ENCODE assay signal across 20 mouse cellular contexts in genomic region chr17:86744943-86745342, GRCm38 (mm10). TPM values are rescaled to one million over a fixed set of nuclear protein-coding genes. Genes with fewer than 3 reads are reported as not detected.
A peak's percentile ranks its signal among the peaks of the same experiment; 100 is the strongest.
DNase-seq lines count a peak whose midpoint lies in the region; ATAC-seq and TF ChIP-seq lines count a peak whose summit lies in the region.
"Had no signal": no experiment of that assay in that cellular context is flagged by ENCODE, and none has a peak within 500 bp of the region (broad histone marks: within the 10 kb centered on the region; RNA-seq: fewer than 3 reads in every experiment).

No protein-coding gene starts in this region.

- no peak overlapping the region for H3K9ac ChIP-seq in forebrain, embryonic 16.5 days (replicated peaks; ENCODE audit: low read depth, low read length)
- H3K9ac ChIP-seq: forebrain, postnatal 0 days; hindbrain, embryonic 12.5 days; limb, embryonic 15.5 days had no signal

- H3K4me3 ChIP-seq in heart, embryonic 10.5 days = no peak overlapping the region
- H3K4me3 ChIP-seq in E14TG2a.4 (replicated peaks; ENCODE audit: low read length) = peak overlapping the region; percentile 23; the same call in 1 of the 2 replicates
- no peak overlapping the region for H3K4me3 ChIP-seq in forebrain, embryonic 16.5 days (replicated peaks; ENCODE audit: low read length)
- H3K4me3 ChIP-seq: forebrain, embryonic 10.5 days; hindbrain, embryonic 12.5 days; left cerebral cortex, adult 2 months; limb, embryonic 15.5 days had no signal

- 36% methylated on average over 6 of the region's 6 CpGs for WGBS in heart, embryonic 10.5 days
- WGBS in forebrain, embryonic 16.5 days = 27% methylated on average over 6 of the region's 6 CpGs

- no peaks in the 10 kb centered on the region for H3K36me3 ChIP-seq in heart, embryonic 10.5 days
- no peaks in the 10 kb centered on the region for H3K36me3 ChIP-seq in E14TG2a.4 (ENCODE audit: insufficient read depth, low read length)
- no peaks in the 10 kb centered on the region for H3K36me3 ChIP-seq in forebrain, embryonic 16.5 days (ENCODE audit: control insufficient read depth, insufficient read depth)
- H3K36me3 ChIP-seq: forebrain, embryonic 10.5 days; hindbrain, embryonic 12.5 days; limb, embryonic 15.5 days had no signal

- H3K4me2 ChIP-seq in forebrain, embryonic 16.5 days (ENCODE audit: low read length) = no peak overlapping the region
- H3K4me2 ChIP-seq: hindbrain, embryonic 12.5 days; limb, embryonic 15.5 days; midbrain, embryonic 11.5 days had no signal

- no peak for DNase-seq in heart, embryonic 10.5 days (ENCODE audit: low spot score)
- no peak for DNase-seq in heart, postnatal 10 days
- peak; percentile 17 for DNase-seq in kidney, postnatal 14 days
- no peak for DNase-seq in kidney, adult 18-20 months
- peak; percentile 63 for DNase-seq in ES-CJ7 (ENCODE audit: low read depth, low spot score)
- DNase-seq in spleen, adult 12 weeks (ENCODE audit: low spot score) = no peak
- DNase-seq: adrenal gland, adult 8-10 months; B cell, adult 2 months; cerebellum, adult 18-20 months; cerebellum, postnatal 14 days; forebrain, postnatal 0 days; thymus, postnatal 14 days had no signal

- H3K9me3 ChIP-seq in heart, embryonic 10.5 days = no peaks in the 10 kb centered on the region
- H3K9me3 ChIP-seq in E14TG2a.4 (ENCODE audit: low read length) = no peaks in the 10 kb centered on the region
- no peaks in the 10 kb centered on the region for H3K9me3 ChIP-seq in forebrain, embryonic 16.5 days (ENCODE audit: control insufficient read depth, low read length)
- H3K9me3 ChIP-seq: forebrain, embryonic 10.5 days; hindbrain, embryonic 12.5 days; limb, embryonic 15.5 days had no signal

- peaks cover 2% of the 10 kb centered on the region; the same call in 1 of the 2 replicates for H3K27me3 ChIP-seq in heart, embryonic 10.5 days (ENCODE audit: insufficient read depth, poor library complexity, severe bottlenecking)
- no peaks in the 10 kb centered on the region for H3K27me3 ChIP-seq in E14TG2a.4 (ENCODE audit: insufficient read depth, low read length)
- H3K27me3 ChIP-seq in forebrain, embryonic 16.5 days (replicated peaks; ENCODE audit: control insufficient read depth, insufficient read depth, low read length) = 0 out of 2 replicates have a peak, but pooled peaks cover 3% of the 10 kb centered on the region
- H3K27me3 ChIP-seq: CH12.LX; limb, embryonic 15.5 days had no signal

- ATAC-seq in forebrain, embryonic 16.5 days = no peak
- ATAC-seq: forebrain, postnatal 0 days had no signal

- H3K4me1 ChIP-seq in heart, embryonic 10.5 days = peaks cover 17% of the 10 kb centered on the region
- H3K4me1 ChIP-seq in E14TG2a.4 (replicated peaks; ENCODE audit: low read depth, low read length) = peaks cover 64% of the 10 kb centered on the region
- H3K4me1 ChIP-seq in forebrain, embryonic 16.5 days (replicated peaks; ENCODE audit: control insufficient read depth, insufficient read depth, low read length) = no peaks in the 10 kb centered on the region
- H3K4me1 ChIP-seq: hindbrain, embryonic 12.5 days; limb, embryonic 15.5 days had no signal

- no peak for TF ChIP-seq CTCF in E14TG2a.4 (conservative IDR thresholded peaks at IDR 0.05; ENCODE audit: low read length)

- peak overlapping the region; percentile 56 for H3K27ac ChIP-seq in heart, embryonic 10.5 days
- no peak overlapping the region for H3K27ac ChIP-seq in forebrain, embryonic 16.5 days (ENCODE audit: low read length)
- H3K27ac ChIP-seq: forebrain, embryonic 10.5 days; hindbrain, embryonic 12.5 days; left cerebral cortex, adult 2 months; limb, embryonic 15.5 days had no signal

- intact Hi-C loops in heart, postnatal 10 days (cut with DNase I) = no loop called here

RNA-seq across cellular contexts. Expression of gene Epas1, which starts 8.6 kb away (rescaled TPM):
- 5.8 and 6.0 TPM in 2 replicates for polyA plus RNA-seq in heart, embryonic 10.5 days (2016; fragmentation: Nextera tagmentation; extraction: Ambion mirVana)
- total RNA-seq in heart, postnatal 10 days (2021) = 100 to 1,000 TPM; 222 to 225 TPM
- 4.2 and 4.6 TPM in 2 replicates for polyA plus RNA-seq in forebrain, embryonic 16.5 days (2015; fragmentation: Nextera tagmentation; extraction: Ambion mirVana)

Comparison
In these comparisons a context has a peak if more than half of its experiments do, and no peak if none do; other contexts are left out.
1. DNase-seq: peak in kidney, postnatal 14 days (single experiment) and ES-CJ7 (single experiment); none in heart, embryonic 10.5 days (single experiment), heart, postnatal 10 days (0 of 2), kidney, adult 18-20 months (single experiment) and spleen, adult 12 weeks (single experiment).